Mouse (Mus musculus) liver, adult 2 months (tissue): ENCODE results near the gene Gnat1.

ENCODE experiments used
- CTCF ChIP-seq: fragments of 200-500 bp; IDR thresholded peaks from 2 replicates; pipeline ENCODE4 v1.5.1; 2011; ENCODE audit warnings: low read depth, low read length, control low read depth
- POLR2A ChIP-seq: fragments of 200-500 bp; IDR thresholded peaks from 2 replicates; pipeline ENCODE4 v1.6.1; 2011; ENCODE audit warnings: low read length, control low read depth; ENCODE audit not compliant: insufficient read depth; ENCODE audit errors: extremely low read depth

DNA sequence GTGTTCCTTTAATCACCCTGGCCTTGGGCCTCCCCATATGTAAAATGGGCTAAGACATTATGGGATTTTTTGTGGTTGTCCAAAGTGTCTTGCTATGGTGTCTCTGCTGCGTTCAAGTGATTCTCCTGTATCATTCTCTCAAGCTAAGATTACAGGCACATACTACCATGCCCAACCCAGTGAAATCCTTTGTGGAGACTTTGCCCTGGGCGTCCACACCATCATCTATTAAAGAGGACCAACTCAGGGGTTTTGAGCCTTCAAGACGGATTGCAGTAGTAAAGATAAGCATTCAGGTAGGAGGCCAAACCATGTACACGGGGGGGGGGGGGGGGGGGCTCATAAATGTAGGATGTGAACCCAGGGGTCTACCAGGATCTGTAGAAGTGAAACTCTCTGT, 24.9 kb downstream of the Gnat1 start:
- no peak for TF ChIP-seq POLR2A
- TF ChIP-seq CTCF = no peak
